Mouse (Mus musculus) megakaryocyte-erythroid progenitor cell, adult 5-6 weeks (primary cell): ENCODE data around the gene Snx27. TPM values are rescaled to one million over a fixed set of nuclear protein-coding genes. Genes with fewer than 3 reads are reported as not detected.

Experiments
- total RNA-seq, 2 experiments: library from RNA; stranded (forward) in 1 of 2; stranded (reverse) in 1 of 2; fragments of 200-1000, 215-1000 nt in 1 of 2; fragments of >200 nt in 1 of 2; fragmentation: Nextera tagmentation in 1 of 2; gene quantifications; 2 replicates each; pipeline ENCODE4 v1.2.3; 2014 to 2017

The Snx27 gene
- total RNA-seq, 2 experiments from 2014 or later, result 24.2 to 30.5 TPM

Other genes with a start within 250 kb of the Snx27 start
- not detected in 2 replicates for gene Them5, start 240.6 kb downstream of the Snx27 start, total RNA-seq (2014; fragmentation: Nextera tagmentation)
- not detected in 2 replicates for gene Them5, start 240.6 kb downstream of the Snx27 start, total RNA-seq (2017)
- gene C2cd4d, start 220.3 kb downstream of the Snx27 start, total RNA-seq (2014; fragmentation: Nextera tagmentation), result not detected in 2 replicates
- not detected in 2 replicates for gene C2cd4d, start 220.3 kb downstream of the Snx27 start, total RNA-seq (2017)
- 4.6 TPM in 1 of 2 replicates, not detected in the other for gene Rorc, start 209.9 kb downstream of the Snx27 start, total RNA-seq (2014; fragmentation: Nextera tagmentation)
- 0.15 TPM in 1 of 2 replicates, not detected in the other for gene Rorc, start 209.9 kb downstream of the Snx27 start, total RNA-seq (2017)
- gene Lingo4, start 184.2 kb downstream of the Snx27 start, total RNA-seq (2014; fragmentation: Nextera tagmentation), result 1.0 TPM in 1 of 2 replicates, not detected in the other
- 0.28 TPM in 1 of 2 replicates, not detected in the other for gene Lingo4, start 184.2 kb downstream of the Snx27 start, total RNA-seq (2017)
- 2.3 and 12.0 TPM in 2 replicates for gene Tdrkh, start 169.4 kb downstream of the Snx27 start, total RNA-seq (2014; fragmentation: Nextera tagmentation)
- 4.7 and 6.8 TPM in 2 replicates for gene Tdrkh, start 169.4 kb downstream of the Snx27 start, total RNA-seq (2017)
- gene Mrpl9, start 139.4 kb downstream of the Snx27 start, total RNA-seq (2014; fragmentation: Nextera tagmentation), result 47.9 and 62.5 TPM in 2 replicates
- gene Mrpl9, start 139.4 kb downstream of the Snx27 start, total RNA-seq (2017), result 92.4 and 99.0 TPM in 2 replicates
- gene Oaz3, start 138.8 kb downstream of the Snx27 start, total RNA-seq (2014; fragmentation: Nextera tagmentation), result not detected in 2 replicates
- gene Oaz3, start 138.8 kb downstream of the Snx27 start, total RNA-seq (2017), result not detected in 2 replicates
- gene Celf3, start 104.4 kb downstream of the Snx27 start, total RNA-seq (2014; fragmentation: Nextera tagmentation), result not detected in 2 replicates
- not detected in 2 replicates for gene Celf3, start 104.4 kb downstream of the Snx27 start, total RNA-seq (2017)
- 3.9 TPM in 1 of 2 replicates, not detected in the other for gene Riiad1, start 102.4 kb downstream of the Snx27 start, total RNA-seq (2014; fragmentation: Nextera tagmentation)
- gene Riiad1, start 102.4 kb downstream of the Snx27 start, total RNA-seq (2017), result not detected in 2 replicates
- gene Gm10972, start 60.4 kb upstream of the Snx27 start, total RNA-seq (2014; fragmentation: Nextera tagmentation), result not detected in 2 replicates
- not detected in 2 replicates for gene Gm10972, start 60.4 kb upstream of the Snx27 start, total RNA-seq (2017)
- 6.6 and 6.7 TPM in 2 replicates for gene Tuft1, start 76.2 kb upstream of the Snx27 start, total RNA-seq (2014; fragmentation: Nextera tagmentation)
- 7.4 and 10.4 TPM in 2 replicates for gene Tuft1, start 76.2 kb upstream of the Snx27 start, total RNA-seq (2017)
- gene Selenbp2, start 110.8 kb upstream of the Snx27 start, total RNA-seq (2014; fragmentation: Nextera tagmentation), result 0.74 and 7.0 TPM in 2 replicates
- 1.1 TPM in 1 of 2 replicates, not detected in the other for gene Selenbp2, start 110.8 kb upstream of the Snx27 start, total RNA-seq (2017)
- gene Cgn, start 203.8 kb upstream of the Snx27 start, total RNA-seq (2014; fragmentation: Nextera tagmentation), result 0.30 and 0.42 TPM in 2 replicates
- not detected in 2 replicates for gene Cgn, start 203.8 kb upstream of the Snx27 start, total RNA-seq (2017)